Mouse (Mus musculus) liver, postnatal 0 days (tissue): ENCODE results near the gene Fam178b. TPM values are rescaled to one million over a fixed set of nuclear protein-coding genes. Genes with fewer than 3 reads are reported as not detected.

Experiments
- ATAC-seq: fragments of 200-750 bp; cut with Nextera tagmentation; 2 replicates; pipeline ENCODE4 v1.8.0; 2017; ENCODE audit warnings: mild to moderate bottlenecking, moderate library complexity
- DNase-seq: peaks from one replicate; pipeline ENCODE4 v3.0.0-alpha.2; 2016
- H3K27ac ChIP-seq: fragments of 300-500 bp; sonication (generic); 2 replicates; pipeline ENCODE4 v1.5.1; 2014; ENCODE audit warnings: antibody characterized with exemption, moderate library complexity, mild to moderate bottlenecking, low read depth
- H3K27me3 ChIP-seq: fragments of 300-500 bp; sonication (generic); 2 replicates; pipeline ENCODE4 v1.6.1; 2014; ENCODE audit warnings: low read length, control low read depth, mixed read lengths; ENCODE audit not compliant: insufficient read depth
- H3K36me3 ChIP-seq: fragments of 300-500 bp; sonication (generic); replicated peaks from 2 replicates; pipeline ENCODE4 v1.6.1; 2014; ENCODE audit warnings: mild to moderate bottlenecking, control low read depth, low read length, moderate library complexity, mixed read lengths; ENCODE audit not compliant: insufficient read depth
- H3K4me1 ChIP-seq: fragments of 300-500 bp; sonication (generic); 2 replicates; pipeline ENCODE4 v1.6.1; 2014; ENCODE audit warnings: antibody characterized with exemption, mild to moderate bottlenecking, control low read depth; ENCODE audit not compliant: insufficient read depth
- H3K4me2 ChIP-seq: fragments of 300-500 bp; sonication (generic); 2 replicates; pipeline ENCODE4 v1.6.1; 2014; ENCODE audit warnings: low read depth, mild to moderate bottlenecking, low read length, moderate library complexity, mixed read lengths
- H3K4me3 ChIP-seq: fragments of 300-500 bp; sonication (generic); 2 replicates; pipeline ENCODE4 v1.5.1; 2014; ENCODE audit warnings: low read depth, low read length
- H3K9ac ChIP-seq: fragments of 300-500 bp; sonication (generic); replicated peaks from 2 replicates; pipeline ENCODE4 v1.6.1; 2014; ENCODE audit warnings: mild to moderate bottlenecking, moderate library complexity
- H3K9me3 ChIP-seq: fragments of 300-500 bp; sonication (generic); 2 replicates; pipeline ENCODE4 v1.6.1; 2016; ENCODE audit warnings: mild to moderate bottlenecking, control low read depth, low read length, mixed read lengths
- CTCF ChIP-seq: sonication (generic); IDR thresholded peaks from 2 replicates; pipeline ENCODE4 v1.5.1; 2016; ENCODE audit warnings: antibody characterized with exemption, low read depth
- EP300 ChIP-seq: IDR thresholded peaks from 2 replicates; pipeline ENCODE4 v1.6.1; 2016; ENCODE audit warnings: antibody characterized with exemption, low read depth, mild to moderate bottlenecking
- WGBS: fragments of 180-500 bp; shearing (Covaris S2); extraction: QIAGEN DNeasy Blood & Tissue Kit; methylation state at CpG from one replicate; pipeline ENCODE4 v1.1.7; 2014; ENCODE audit not compliant: insufficient replicate concordance; 5-methylcytosine and 5-hydroxymethylcytosine counted together
- polyA plus RNA-seq: library from polyadenylated mRNA; unstranded; fragments of >200 nt; fragmentation: Nextera tagmentation; extraction: Ambion mirVana; gene quantifications from 2 replicates; pipeline ENCODE4 v1.2.1, GENCODE M21; 2015

Gene Fam178b
- polyA plus RNA-seq, 1 experiment from 2014 or later: 0.16 TPM

DNA sequence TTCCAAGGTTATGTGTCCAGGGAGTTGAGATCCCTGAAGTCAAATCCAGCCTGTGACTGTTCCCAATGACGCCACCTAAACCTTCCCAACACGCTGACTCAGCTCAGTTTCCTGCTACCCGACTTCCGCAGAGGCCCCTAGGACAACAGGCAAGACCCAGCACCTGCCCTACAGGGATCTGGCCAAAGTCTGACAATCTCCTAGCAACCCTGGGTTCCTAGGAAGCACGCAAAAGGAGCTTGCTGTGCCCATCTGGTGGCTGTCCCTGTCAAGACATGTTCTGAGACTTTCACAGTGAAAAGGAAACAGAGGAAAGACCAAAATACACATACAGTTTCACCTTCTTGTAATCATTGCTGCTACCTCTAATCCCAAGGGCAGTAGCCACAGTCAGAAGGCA lies 35.4 kb downstream of the Fam178b start:
- Histone ChIP-seq H3K9ac (no peak overlapping the region), H3K27ac (no peak overlapping the region), H3K27me3 (no peaks in the 10 kb centered on the region), H3K4me2 (no peak overlapping the region), H3K4me1 (no peaks in the 10 kb centered on the region), H3K36me3 (no peaks in the 10 kb centered on the region), H3K4me3 (no peak overlapping the region), H3K9me3 (no peaks in the 10 kb centered on the region)
- WGBS: 50% methylated on average over 5 of the region's 5 CpGs
- DNase-seq: no peak
- no peak for ATAC-seq
- TF ChIP-seq CTCF (peak; percentile 14; the same call in 1 of the 2 replicates), EP300 (no peak)

DNA sequence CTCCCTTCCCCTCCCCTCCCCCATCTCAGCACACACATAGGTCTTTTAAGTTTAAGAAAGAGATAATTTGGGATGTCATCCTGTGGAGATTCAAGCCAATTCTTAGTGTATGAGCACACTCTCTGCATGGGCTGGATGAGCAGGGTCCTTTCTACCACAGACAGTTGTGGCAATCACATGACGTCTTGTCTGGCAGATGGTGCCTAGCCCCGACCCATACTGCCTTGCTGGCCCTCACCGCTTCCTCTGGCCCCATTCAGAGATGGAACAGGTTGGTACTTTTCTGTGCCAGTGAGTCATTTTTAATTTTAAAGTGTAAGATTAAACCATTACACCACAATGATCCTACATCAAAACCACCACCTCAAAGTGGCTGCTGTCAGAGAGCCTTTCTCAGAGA lies 36.7 kb downstream of the Fam178b start:
- no peak for TF ChIP-seq EP300
- TF ChIP-seq CTCF: no peak
- no peak overlapping the region for H3K9ac ChIP-seq
- no peak overlapping the region for H3K4me3 ChIP-seq
- no peak for DNase-seq
- no peaks in the 10 kb centered on the region for H3K4me1 ChIP-seq
- no peaks in the 10 kb centered on the region for H3K9me3 ChIP-seq
- no peaks in the 10 kb centered on the region for H3K36me3 ChIP-seq
- ATAC-seq: no peak
- H3K27ac ChIP-seq: no peak overlapping the region
- no peaks in the 10 kb centered on the region for H3K27me3 ChIP-seq
- WGBS: 58% methylated on average over 3 of the region's 3 CpGs
- H3K4me2 ChIP-seq: no peak overlapping the region

DNA sequence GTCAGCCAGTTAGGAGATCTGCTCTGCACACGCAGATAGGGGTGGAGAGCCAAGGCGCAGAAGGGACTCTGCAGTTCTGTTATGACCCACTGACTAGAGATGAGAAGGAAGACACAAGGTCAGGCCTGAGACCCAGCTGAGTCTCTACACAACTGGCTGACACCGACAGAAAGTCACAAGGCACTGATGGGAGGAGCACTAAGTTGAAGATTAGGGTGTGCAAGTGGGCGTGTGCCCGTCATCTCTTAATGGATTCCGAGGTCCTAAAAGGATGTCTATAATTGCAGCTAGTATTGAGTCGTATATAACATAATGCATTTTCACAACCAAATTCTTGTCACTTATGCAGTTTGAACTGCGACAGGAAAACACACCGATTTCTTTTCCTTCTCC lies 38.4 kb downstream of the Fam178b start:
- no peak overlapping the region for H3K4me2 ChIP-seq
- no peak overlapping the region for H3K4me3 ChIP-seq
- DNase-seq (no peak), ATAC-seq (no peak)
- H3K4me1 ChIP-seq: no peaks in the 10 kb centered on the region
- no peaks in the 10 kb centered on the region for H3K36me3 ChIP-seq
- H3K27ac ChIP-seq: no peak overlapping the region
- no peaks in the 10 kb centered on the region for H3K9me3 ChIP-seq
- TF ChIP-seq EP300: no peak
- no peak for TF ChIP-seq CTCF
- H3K27me3 ChIP-seq: no peaks in the 10 kb centered on the region
- H3K9ac ChIP-seq: no peak overlapping the region
- WGBS: 61% methylated on average over 9 of the region's 9 CpGs

DNA sequence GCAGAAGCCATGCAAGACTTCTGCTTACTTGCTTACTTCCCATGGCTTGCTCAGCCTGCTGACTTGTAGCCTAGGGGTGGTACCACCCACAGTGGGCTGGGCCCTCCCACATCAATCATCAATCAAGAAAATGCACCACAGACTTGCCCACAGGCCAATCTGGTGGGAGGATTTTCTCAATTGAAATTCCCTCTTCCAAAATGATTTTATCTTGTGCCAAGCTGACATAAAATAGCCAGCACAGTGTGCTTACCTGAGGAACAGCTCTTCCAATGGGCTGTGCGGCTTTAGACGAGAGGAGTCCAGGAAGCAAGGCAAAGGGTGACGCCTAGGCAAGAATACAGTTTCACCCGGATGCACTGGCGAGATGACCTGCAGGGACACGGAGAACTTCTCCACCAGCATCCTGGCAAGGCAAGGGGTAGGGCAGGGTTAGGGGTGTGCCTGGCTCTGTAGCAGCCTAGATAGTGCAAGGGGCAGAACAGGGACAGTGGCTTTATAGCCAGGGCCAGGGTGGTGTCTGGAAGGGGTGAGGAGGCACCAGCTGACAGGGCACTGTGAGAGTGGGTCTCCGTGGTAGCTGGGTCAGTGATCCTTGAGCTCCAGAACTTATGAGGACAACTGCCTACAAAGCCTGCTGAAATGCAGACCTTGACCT lies 38.9 kb downstream of the Fam178b start:
- no peak overlapping the region for H3K4me3 ChIP-seq
- ATAC-seq: peak; percentile 31; the same call in 1 of the 2 replicates
- no peaks in the 10 kb centered on the region for H3K9me3 ChIP-seq
- no peak for DNase-seq
- no peak overlapping the region for H3K27ac ChIP-seq
- H3K4me2 ChIP-seq: no peak overlapping the region
- no peaks in the 10 kb centered on the region for H3K4me1 ChIP-seq
- no peaks in the 10 kb centered on the region for H3K27me3 ChIP-seq
- H3K9ac ChIP-seq: no peak overlapping the region
- 66% methylated on average over 7 of the region's 7 CpGs for WGBS
- H3K36me3 ChIP-seq: no peaks in the 10 kb centered on the region
- TF ChIP-seq CTCF: no peak
- TF ChIP-seq EP300: no peak

DNA sequence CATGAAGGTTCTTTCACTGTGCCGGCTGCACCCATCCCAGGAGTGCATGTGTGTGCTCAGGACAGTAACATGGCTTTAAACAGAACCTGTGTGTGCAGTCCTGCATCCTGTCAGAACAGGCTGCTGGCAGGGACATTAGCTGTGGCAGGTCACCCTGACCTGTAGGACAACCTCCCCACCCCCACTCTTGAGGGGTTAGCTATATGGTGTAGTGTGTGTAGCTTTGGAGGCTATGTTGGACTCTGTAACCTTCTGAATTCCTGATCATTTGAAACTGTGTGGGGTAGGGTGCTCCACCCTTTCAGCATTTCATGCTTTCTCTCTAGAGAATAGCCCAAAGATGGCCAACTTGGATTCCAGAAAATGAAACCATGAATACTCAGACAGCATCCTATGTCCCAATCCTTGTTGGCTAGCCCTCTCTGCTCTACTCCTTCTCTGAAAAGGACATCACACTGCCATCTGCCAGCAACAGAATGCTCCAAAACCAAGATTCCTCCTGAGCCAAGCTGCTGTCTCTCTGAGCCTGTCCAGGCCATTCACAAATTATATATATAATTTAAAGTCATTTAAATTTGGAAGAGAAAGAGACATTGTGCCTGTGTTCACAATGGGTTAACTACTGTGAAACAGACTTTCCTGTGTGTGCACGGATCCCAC lies 47.0 kb downstream of the Fam178b start:
- WGBS: 69% methylated on average over 2 of the region's 2 CpGs
- H3K27ac ChIP-seq: no peak overlapping the region
- no peak for DNase-seq
- TF ChIP-seq EP300: no peak
- no peak for TF ChIP-seq CTCF
- no peaks in the 10 kb centered on the region for H3K36me3 ChIP-seq
- no peak overlapping the region for H3K9ac ChIP-seq
- no peak for ATAC-seq
- H3K9me3 ChIP-seq: no peaks in the 10 kb centered on the region
- peaks cover 12% of the 10 kb centered on the region for H3K4me1 ChIP-seq
- H3K27me3 ChIP-seq: no peaks in the 10 kb centered on the region
- H3K4me3 ChIP-seq: no peak overlapping the region
- no peak overlapping the region for H3K4me2 ChIP-seq

GRCm38 (mm10) chr1:36634940-36635339 lies 48.0 kb downstream of the Fam178b start:
- ATAC-seq (peak; percentile 71), DNase-seq (peak; percentile 67)
- H3K4me2 ChIP-seq: no peak overlapping the region
- H3K9ac ChIP-seq: no peak overlapping the region
- no peaks in the 10 kb centered on the region for H3K36me3 ChIP-seq
- no peak overlapping the region for H3K4me3 ChIP-seq
- TF ChIP-seq EP300 (no peak), CTCF (peak; percentile 90)
- no peaks in the 10 kb centered on the region for H3K27me3 ChIP-seq
- peaks cover 12% of the 10 kb centered on the region for H3K4me1 ChIP-seq
- WGBS: 33% methylated on average over 5 of the region's 5 CpGs
- H3K27ac ChIP-seq: no peak overlapping the region
- no peaks in the 10 kb centered on the region for H3K9me3 ChIP-seq
